Mouse (Mus musculus) CH12.LX (cell line): ENCODE results near the gene Wnt1.

Source experiments
- CHD1 ChIP-seq: IDR thresholded peaks from 2 replicates; pipeline ENCODE4 v1.6.1; 2012; ENCODE audit warnings: low read depth, low read length, improper control_type of control experiment, inconsistent platforms
- CTCF ChIP-seq, 2 experiments: IDR thresholded peaks in 1 of 2; conservative IDR thresholded peaks in 1 of 2; 2 replicates each; pipeline ENCODE4 v1.5.1; 2011 to 2012; ENCODE audit warnings: low read depth in 2 of 2, low read length in 2 of 2, improper control_type of control experiment in 1 of 2, inconsistent platforms in 1 of 2, mild to moderate bottlenecking in 1 of 2, moderate library complexity in 1 of 2
- E2F4 ChIP-seq: IDR thresholded peaks from 2 replicates; pipeline ENCODE4 v1.6.1; 2011; ENCODE audit warnings: low read depth, low read length, improper control_type of control experiment; ENCODE audit not compliant: insufficient replicate concordance
- ETS1 ChIP-seq: conservative IDR thresholded peaks from 2 replicates; pipeline ENCODE4 v1.6.1; 2012; ENCODE audit warnings: low read depth, mild to moderate bottlenecking, inconsistent platforms, low read length, improper control_type of control experiment, moderate library complexity
- MYC ChIP-seq: IDR thresholded peaks from 2 replicates; pipeline ENCODE4 v1.6.1; 2011; ENCODE audit warnings: low read depth, mild to moderate bottlenecking, improper control_type of control experiment, low read length
- NRF1 ChIP-seq: IDR thresholded peaks from 2 replicates; pipeline ENCODE4 v1.6.1; 2014; ENCODE audit warnings: low read depth, mild to moderate bottlenecking, inconsistent platforms, low read length, improper control_type of control experiment, moderate library complexity
- POLR2A ChIP-seq: IDR thresholded peaks from 2 replicates; pipeline ENCODE4 v1.6.1; 2011; ENCODE audit warnings: low read depth, mild to moderate bottlenecking, improper control_type of control experiment, low read length
- POLR2AphosphoS2 ChIP-seq: IDR thresholded peaks from 2 replicates; pipeline ENCODE4 v1.6.1; 2011; ENCODE audit warnings: low read depth, low read length, improper control_type of control experiment
- RAD21 ChIP-seq: IDR thresholded peaks from 2 replicates; pipeline ENCODE4 v1.6.1; 2011; ENCODE audit warnings: low read depth, mild to moderate bottlenecking, low read length, improper control_type of control experiment, moderate library complexity
- TBP ChIP-seq: conservative IDR thresholded peaks from 2 replicates; pipeline ENCODE4 v1.6.1; 2011; ENCODE audit warnings: low read depth, low read length, improper control_type of control experiment
- ZC3H11A ChIP-seq: IDR thresholded peaks from 2 replicates; pipeline ENCODE4 v1.6.1; 2012; ENCODE audit warnings: low read depth, mild to moderate bottlenecking, inconsistent platforms, low read length, improper control_type of control experiment
- ZMIZ1 ChIP-seq: IDR thresholded peaks from 2 replicates; pipeline ENCODE4 v1.6.1; 2012; ENCODE audit warnings: low read depth, mild to moderate bottlenecking, inconsistent platforms, low read length, improper control_type of control experiment

DNA sequence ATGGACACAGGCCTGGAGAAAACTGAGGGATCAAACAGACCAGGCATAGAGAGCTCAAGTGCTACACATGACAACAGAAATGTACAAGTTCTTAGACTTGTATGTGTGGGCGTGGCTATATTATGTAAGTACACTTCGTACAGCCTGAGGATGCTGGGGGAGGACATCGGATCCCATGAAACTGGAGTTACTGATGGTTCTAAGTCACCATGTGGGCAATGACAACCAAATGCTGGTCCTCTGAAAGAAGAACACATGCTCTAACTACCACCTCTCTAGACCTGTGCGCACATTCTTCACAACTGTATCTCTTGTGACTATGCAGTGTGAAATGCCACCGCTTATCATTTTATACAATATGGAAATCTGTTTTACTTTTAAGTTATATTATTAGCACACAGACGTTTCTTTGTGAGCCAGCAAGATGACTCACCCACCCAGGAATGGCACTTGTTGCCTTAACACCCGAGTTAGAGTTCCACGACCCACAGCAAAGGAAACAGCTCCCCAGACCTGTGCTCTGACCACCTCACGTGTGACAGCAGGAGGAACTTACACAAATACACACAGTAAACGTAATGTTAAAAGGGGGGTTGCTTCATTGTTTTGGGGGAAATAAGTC lies 43.2 kb upstream of the Wnt1 start:
- TF ChIP-seq CTCF (conservative IDR thresholded peaks at IDR 0.05 in 1 of 2, IDR thresholded peaks at IDR 0.05 in 1 of 2; ENCODE audit: low read depth in 2 of 2, low read length in 2 of 2) = no peak
- TF ChIP-seq POLR2A = no peak
- no peak for TF ChIP-seq ETS1
- TF ChIP-seq RAD21 = no peak
- no peak for TF ChIP-seq POLR2AphosphoS2
- no peak for TF ChIP-seq MYC
- no peak for TF ChIP-seq E2F4
- no peak for TF ChIP-seq NRF1
- no peak for TF ChIP-seq CHD1
- TF ChIP-seq ZMIZ1 = no peak
- no peak for TF ChIP-seq TBP
- no peak for TF ChIP-seq ZC3H11A
